Mouse (Mus musculus): Measurements from ENCODE around the gene Grhpr. TPM values are rescaled to one million over a fixed set of nuclear protein-coding genes. Genes with fewer than 3 reads are reported as not detected.
"Not testable (repeated sequence)": the region's sequence is repeated elsewhere in the genome, so short reads cannot be mapped to it uniquely, and the experiment has no call there.

The Grhpr gene
- 196 and 217 TPM in 2 replicates for total RNA-seq (2021)
- long read RNA-seq, transcript Grhpr-201 (9 exons, 1,280 nt), result major isoform, 260 of 336 reads
- long read RNA-seq, partial matches to known transcripts, result 29 of 336 reads
- long read RNA-seq, other reads (novel, unspliced or antisense), result 47 of 336 reads

- peak; percentile 92 for DNase-seq
Measured at GRCm38 (mm10) chr4:44981280-44981973, at the start of gene Grhpr. Grhpr (plus strand) TSS chr4:44981395.

DNA sequence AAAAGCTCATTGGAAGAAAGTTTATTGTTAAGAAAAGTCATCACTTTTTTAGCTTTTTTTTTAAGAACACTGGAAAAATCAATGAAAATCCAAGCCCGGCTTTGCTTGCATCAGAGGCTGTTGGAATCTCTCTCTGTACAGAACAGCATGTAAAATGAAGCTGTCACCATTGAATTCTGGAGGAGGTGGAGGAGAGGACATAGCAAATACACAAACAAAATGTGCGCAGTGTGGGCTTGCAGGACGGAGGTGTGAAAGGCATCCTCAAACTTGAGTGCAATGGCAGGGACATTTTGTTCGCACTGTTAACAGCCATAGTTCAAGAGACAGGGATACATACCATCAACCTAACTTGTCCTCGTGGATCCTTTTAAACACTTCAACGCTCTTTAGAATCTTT, 49.5 kb upstream of the Grhpr start:
- DNase-seq, result no peak

DNA sequence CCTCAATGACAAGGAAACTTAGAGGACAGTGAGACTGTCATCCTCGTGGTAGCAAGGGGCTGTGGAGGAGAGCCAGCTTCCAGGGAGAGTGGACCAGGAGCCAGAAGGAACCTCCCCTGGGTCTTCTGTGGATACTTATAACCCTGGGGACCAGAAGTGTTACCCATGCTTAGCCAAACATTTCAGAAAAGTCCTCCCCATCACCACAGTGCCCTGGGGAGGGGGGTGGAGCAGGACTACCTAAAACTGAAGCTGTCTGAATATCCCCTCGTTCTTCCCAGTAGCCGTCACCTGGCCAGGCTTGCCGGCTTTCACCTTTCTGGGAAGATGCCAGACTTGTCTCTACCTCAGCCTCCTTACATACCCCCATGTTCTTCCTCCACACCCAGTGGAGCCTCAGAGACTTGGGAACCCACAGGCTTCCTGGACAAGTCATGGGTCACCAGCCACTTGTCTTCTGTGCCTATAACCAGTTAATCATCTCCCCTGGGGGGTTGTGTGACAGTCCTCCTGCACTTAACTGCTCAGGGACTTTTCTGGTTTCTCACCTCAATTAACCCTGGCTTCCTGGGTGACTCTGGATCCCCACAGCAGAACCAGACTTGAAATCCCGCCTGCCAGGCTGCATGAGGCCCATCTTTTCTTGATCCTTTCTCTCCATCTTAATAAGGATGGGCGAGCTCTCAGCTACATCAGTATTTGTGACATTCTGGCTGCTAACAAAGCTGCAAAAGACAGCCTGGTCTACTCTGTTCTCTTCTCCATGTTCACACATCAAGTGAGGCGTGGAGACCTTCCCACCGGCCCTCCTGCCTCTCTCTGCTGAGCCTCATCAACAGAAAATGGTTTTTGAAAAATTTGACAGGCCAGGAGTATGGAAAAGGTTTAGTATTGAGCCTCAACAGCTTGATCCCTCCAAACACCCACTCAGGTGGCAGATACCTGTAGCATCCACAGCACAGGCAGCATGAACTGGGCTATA, 42.5 kb upstream of the Grhpr start:
- DNase-seq, result no peak

- DNase-seq, result no peak
Measured at GRCm38 (mm10) chr4:44939576-44940249, 41.5 kb upstream of the Grhpr start.

GRCm38 (mm10) chr4:44940286-44940685, 40.9 kb upstream of the Grhpr start:
- no peak for DNase-seq

GRCm38 (mm10) chr4:44942237-44942636, 39.0 kb upstream of the Grhpr start:
- no peak for DNase-seq

- no peak for DNase-seq
Measured at GRCm38 (mm10) chr4:44943480-44943879, 37.7 kb upstream of the Grhpr start.

DNA sequence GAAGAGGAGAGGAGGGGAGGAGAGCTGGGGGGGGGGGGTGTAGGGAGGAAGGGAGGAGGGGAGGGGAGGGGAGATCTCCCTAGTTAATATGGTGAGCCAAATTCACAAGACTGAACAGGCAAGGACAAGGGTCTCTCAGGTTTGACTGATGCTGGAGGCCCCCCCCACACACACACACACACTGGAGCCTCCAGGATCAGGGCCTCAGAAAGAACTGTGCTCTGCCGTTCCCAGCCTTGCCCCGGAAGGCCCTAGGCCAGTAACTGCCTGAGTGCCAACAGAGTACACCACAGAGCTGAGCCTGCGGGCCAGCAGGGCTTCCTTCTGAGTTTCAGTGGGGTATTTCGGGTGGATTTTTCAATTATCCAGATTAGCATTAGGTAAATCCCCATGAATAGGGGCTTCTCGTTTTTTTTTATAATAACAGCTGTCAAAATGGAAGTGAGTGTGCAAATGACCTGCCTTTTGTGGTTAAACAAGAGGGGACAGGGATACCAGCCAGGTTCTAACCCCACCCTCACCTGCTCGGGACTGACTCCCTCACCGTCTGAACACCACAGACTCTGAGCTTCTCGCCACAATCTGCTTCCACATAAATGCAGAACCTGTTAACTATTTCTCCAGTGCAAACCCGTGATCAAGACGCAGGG, 36.6 kb upstream of the Grhpr start:
- no peak for DNase-seq

DNA sequence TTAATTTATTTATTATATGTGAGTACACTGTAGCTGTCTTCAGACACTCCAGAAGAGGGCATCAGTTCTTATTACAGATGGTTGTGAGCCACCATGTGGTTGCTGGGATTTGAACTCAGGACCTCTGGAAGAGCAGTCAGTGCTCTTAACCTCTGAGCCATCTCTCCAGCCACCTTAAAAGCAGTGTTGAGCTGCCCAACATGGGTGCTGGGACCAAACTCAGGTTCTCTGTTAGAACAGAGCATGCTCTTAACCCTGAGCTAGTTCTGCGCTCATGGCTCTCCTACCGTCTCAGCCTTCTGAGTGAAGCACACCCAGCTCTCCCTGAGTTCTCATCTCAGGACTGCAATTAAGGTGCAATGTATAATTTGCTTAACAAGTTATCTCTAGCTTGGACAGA, 35.1 kb upstream of the Grhpr start:
- DNase-seq, result not testable (repeated sequence)

DNA sequence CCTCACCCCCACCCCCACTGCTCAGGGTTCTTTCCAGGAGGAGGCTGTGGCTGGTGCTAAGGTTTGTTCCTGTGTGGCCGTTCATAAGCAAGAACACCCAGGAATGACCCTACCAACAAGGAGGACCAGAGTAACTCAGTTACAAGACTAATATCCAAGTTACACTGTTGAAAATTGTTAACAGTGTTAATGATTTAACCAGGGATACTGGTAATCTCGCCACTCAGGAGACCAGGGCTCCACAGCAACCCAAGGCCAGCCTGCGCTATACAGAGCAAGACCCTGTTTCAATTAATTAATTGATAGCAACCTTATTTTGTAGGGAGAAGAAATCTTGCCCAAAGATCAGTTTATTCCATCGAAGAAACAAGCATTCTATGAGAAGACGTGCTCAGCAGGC, 33.7 kb upstream of the Grhpr start:
- DNase-seq, result no peak

GRCm38 (mm10) chr4:44948314-44948713, 32.9 kb upstream of the Grhpr start:
- no peak for DNase-seq

DNA sequence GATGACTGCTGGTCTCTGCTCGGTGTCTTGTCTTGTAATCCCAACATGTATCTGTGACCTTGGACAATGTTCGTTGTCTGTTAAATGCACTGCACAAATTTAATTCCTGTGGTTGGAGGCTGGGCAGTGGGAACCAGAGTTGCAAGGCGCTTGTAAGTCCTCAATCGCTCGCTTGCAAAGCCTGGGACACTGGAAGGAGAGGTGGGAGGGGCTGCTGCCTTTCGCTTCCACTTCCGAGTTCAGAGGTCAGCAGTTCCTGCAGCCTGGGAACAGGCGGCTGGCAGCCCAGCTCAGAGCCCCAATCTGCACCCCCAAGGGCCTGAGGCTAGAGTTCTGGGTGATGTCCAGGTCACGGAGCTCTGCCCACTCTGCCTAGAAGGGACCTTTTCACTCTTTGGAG, 28.2 kb upstream of the Grhpr start:
- no peak for DNase-seq

- no peak for DNase-seq
Measured at GRCm38 (mm10) chr4:44958776-44959175, 22.4 kb upstream of the Grhpr start.

DNA sequence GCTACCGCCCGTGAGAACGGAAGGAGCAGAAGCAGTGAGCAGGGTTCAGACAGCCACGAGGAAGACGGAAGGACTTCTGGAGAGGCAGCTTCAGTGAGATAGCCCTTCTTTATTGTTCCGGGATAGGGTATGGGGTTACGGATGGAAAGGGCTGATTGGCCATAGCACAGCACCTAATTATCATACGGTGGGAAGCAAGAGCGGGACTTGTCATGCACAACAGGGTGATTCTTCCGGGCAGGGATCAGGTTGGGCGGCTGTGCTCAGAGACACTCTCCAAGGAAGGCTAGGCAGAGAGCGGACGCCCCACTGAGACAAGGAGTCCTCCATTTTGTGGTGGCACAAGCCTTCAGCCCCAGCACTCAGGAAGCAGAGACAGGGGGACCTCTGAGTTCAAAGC, 22.0 kb upstream of the Grhpr start:
- DNase-seq, result no peak

- no peak for DNase-seq
Measured at GRCm38 (mm10) chr4:44963156-44963555, 18.0 kb upstream of the Grhpr start.

GRCm38 (mm10) chr4:44965175-44965574, 16.0 kb upstream of the Grhpr start:
- DNase-seq, result no peak

- DNase-seq, result no peak
Measured at GRCm38 (mm10) chr4:44965736-44966135, 15.5 kb upstream of the Grhpr start.

DNA sequence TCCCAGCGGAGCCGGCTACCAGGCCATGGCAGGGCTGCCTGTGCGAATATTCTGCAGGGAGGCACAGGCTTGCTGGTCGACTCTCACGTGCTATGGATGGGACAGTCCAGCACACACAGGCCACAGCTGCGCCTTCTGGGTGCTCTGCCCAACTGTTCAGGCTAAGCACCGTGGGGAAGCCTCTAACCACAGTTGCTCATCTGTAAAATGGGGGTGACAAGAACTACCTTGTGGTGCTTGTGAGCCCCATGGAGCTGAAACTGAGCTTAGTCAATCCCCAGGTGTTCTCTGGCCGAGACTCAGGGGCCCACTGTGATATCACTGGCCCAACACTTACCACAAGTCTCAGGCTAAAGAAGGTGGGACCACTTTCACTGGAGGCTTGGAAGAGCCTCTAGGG, 13.8 kb upstream of the Grhpr start:
- DNase-seq, result no peak

DNA sequence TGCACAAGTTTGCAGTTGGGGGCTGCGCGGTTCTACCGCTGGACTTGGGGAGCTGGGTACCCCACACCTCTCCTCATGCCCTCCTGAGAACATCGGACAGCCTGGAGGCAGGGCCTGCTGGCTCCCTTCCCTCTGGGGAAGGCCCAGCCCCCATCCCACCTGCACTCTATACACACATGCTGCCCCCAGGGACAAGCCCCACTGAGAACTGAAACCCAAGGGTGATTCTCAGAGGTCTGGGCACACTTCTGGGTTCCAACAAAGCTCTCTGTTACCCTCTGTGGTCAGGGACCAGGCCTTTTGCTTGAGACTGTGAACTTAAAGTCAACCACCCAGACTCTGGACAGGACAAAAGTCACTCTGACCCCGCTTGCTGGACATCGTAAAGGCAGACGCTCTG, 11.1 kb upstream of the Grhpr start:
- no peak for DNase-seq

DNA sequence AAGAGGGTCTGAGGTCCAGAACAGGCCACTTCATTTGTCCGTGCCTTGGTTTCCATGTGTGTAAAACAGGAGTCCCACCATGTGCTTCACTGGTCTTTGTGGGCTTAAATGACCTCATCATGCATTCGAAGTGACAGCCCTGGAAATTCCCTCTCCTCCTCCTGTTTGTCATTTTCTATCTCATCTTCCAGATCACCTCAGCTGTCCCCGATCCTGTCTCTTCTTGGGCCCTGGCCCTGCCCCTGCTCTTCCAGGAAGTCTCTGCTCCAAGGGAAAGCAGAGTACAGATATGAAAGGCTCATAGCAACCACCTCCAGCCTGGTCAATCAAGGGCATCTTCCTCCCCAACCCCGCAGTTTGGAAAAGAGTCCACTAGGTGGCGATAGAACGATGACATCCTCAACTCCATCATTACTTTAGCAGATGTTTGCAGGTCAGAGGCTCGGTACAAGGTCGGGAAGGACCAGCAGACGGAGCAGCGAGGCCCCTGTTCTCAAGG, 10.5 kb upstream of the Grhpr start:
- DNase-seq, result peak; percentile 60

GRCm38 (mm10) chr4:44973450-44973849, 7.7 kb upstream of the Grhpr start:
- DNase-seq, result peak; percentile 90

DNA sequence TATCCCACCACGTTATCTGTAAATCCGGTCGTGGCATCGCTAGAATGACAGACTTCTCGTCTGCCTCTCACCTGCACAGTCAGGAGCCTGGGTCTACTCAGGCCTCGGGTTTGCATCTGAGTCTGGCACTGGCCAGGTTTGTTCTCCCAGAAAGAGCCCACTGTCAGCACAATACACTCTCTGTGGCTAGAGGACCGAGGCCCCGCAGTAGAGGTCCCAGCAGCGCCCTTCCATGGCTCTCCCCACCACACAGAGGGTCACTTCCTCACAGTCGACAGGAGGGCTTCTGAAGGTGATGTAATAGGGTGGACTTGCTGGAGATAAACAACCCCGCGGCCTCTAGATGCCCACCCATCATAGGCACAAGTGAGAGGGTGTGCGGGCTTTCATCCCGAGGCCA, 7.3 kb upstream of the Grhpr start:
- DNase-seq, result no peak

Data from adrenal gland, postnatal 25 days (tissue).